Mouse (Mus musculus): ENCODE measurements around the gene Rab3ip. TPM values are rescaled to one million over a fixed set of nuclear protein-coding genes. Genes with fewer than 3 reads are reported as not detected.

The Rab3ip gene
- polyA plus RNA-seq, 1 experiment from 2014 or later, result 22.1 TPM

- Histone ChIP-seq H3K27me3 (ENCODE audit: control insufficient read depth, insufficient read depth, low read length) (no peaks in the 10 kb centered on the region), H3K9me3 (replicated peaks; ENCODE audit: control insufficient read depth, low read length) (no peaks in the 10 kb centered on the region), H3K36me3 (ENCODE audit: control insufficient read depth, insufficient read depth, low read length) (no peaks in the 10 kb centered on the region), H3K4me1 (ENCODE audit: control insufficient read depth, insufficient read depth, low read length) (no peaks in the 10 kb centered on the region; the same call in 1 of the 2 replicates), H3K4me2 (ENCODE audit: low read depth, low read length) (no peak overlapping the region), H3K27ac (ENCODE audit: low read length) (no peak overlapping the region), H3K4me3 (replicated peaks; ENCODE audit: low read length) (no peak overlapping the region), H3K9ac (ENCODE audit: low read length) (no peak overlapping the region)
- ATAC-seq (ENCODE audit: insufficient read depth, low FRiP score), result no peak
- WGBS, result 83% methylated on average over 15 of the region's 15 CpGs
These were observed 18.9 kb downstream of the Rab3ip start for GRCm38 (mm10) chr10:116931497-116932179.

GRCm38 (mm10) chr10:116930936-116931335 lies 19.6 kb downstream of the Rab3ip start:
- H3K4me2 ChIP-seq (ENCODE audit: low read depth, low read length), result no peak overlapping the region
- no peaks in the 10 kb centered on the region for H3K27me3 ChIP-seq (ENCODE audit: control insufficient read depth, insufficient read depth, low read length)
- H3K4me3 ChIP-seq (replicated peaks; ENCODE audit: low read length), result no peak overlapping the region
- no peak for ATAC-seq (ENCODE audit: insufficient read depth, low FRiP score)
- no peaks in the 10 kb centered on the region for H3K9me3 ChIP-seq (replicated peaks; ENCODE audit: control insufficient read depth, low read length)
- no peaks in the 10 kb centered on the region for H3K36me3 ChIP-seq (ENCODE audit: control insufficient read depth, insufficient read depth, low read length)
- H3K9ac ChIP-seq (ENCODE audit: low read length), result no peak overlapping the region
- H3K4me1 ChIP-seq (ENCODE audit: control insufficient read depth, insufficient read depth, low read length), result no peaks in the 10 kb centered on the region; the same call in 1 of the 2 replicates
- H3K27ac ChIP-seq (ENCODE audit: low read length), result no peak overlapping the region
- 82% methylated on average over 6 of the region's 7 CpGs for WGBS

- no peak for ATAC-seq (ENCODE audit: insufficient read depth, low FRiP score)
- WGBS, result 69% methylated on average over 7 of the region's 7 CpGs
- Histone ChIP-seq H3K4me2 (ENCODE audit: low read depth, low read length) (no peak overlapping the region), H3K4me1 (ENCODE audit: control insufficient read depth, insufficient read depth, low read length) (no peaks in the 10 kb centered on the region; the same call in 1 of the 2 replicates), H3K36me3 (ENCODE audit: control insufficient read depth, insufficient read depth, low read length) (no peaks in the 10 kb centered on the region), H3K9ac (ENCODE audit: low read length) (no peak overlapping the region), H3K27me3 (ENCODE audit: control insufficient read depth, insufficient read depth, low read length) (no peaks in the 10 kb centered on the region), H3K4me3 (replicated peaks; ENCODE audit: low read length) (no peak overlapping the region), H3K27ac (ENCODE audit: low read length) (no peak overlapping the region), H3K9me3 (replicated peaks; ENCODE audit: control insufficient read depth, low read length) (no peaks in the 10 kb centered on the region)
These were observed 20.1 kb downstream of the Rab3ip start for GRCm38 (mm10) chr10:116930506-116930905.

GRCm38 (mm10) chr10:116928826-116929225 lies 21.7 kb downstream of the Rab3ip start:
- Histone ChIP-seq H3K9me3 (replicated peaks; ENCODE audit: control insufficient read depth, low read length) (no peaks in the 10 kb centered on the region), H3K9ac (ENCODE audit: low read length) (no peak overlapping the region), H3K4me3 (replicated peaks; ENCODE audit: low read length) (no peak overlapping the region), H3K4me2 (ENCODE audit: low read depth, low read length) (no peak overlapping the region), H3K4me1 (ENCODE audit: control insufficient read depth, insufficient read depth, low read length) (no peaks in the 10 kb centered on the region; the same call in 1 of the 2 replicates), H3K27me3 (ENCODE audit: control insufficient read depth, insufficient read depth, low read length) (no peaks in the 10 kb centered on the region), H3K27ac (ENCODE audit: low read length) (no peak overlapping the region), H3K36me3 (ENCODE audit: control insufficient read depth, insufficient read depth, low read length) (no peaks in the 10 kb centered on the region)
- ATAC-seq (ENCODE audit: insufficient read depth, low FRiP score), result no peak
- 69% methylated on average over 3 of the region's 3 CpGs for WGBS

- WGBS, result 74% methylated on average over 11 of the region's 11 CpGs
- no peaks in the 10 kb centered on the region for H3K36me3 ChIP-seq (ENCODE audit: control insufficient read depth, insufficient read depth, low read length)
These were observed 24.0 kb downstream of the Rab3ip start for GRCm38 (mm10) chr10:116926428-116927113.

GRCm38 (mm10) chr10:116923651-116924495 lies 26.7 kb downstream of the Rab3ip start:
- Histone ChIP-seq H3K4me2 (ENCODE audit: low read depth, low read length) (no peak overlapping the region), H3K27ac (ENCODE audit: low read length) (no peak overlapping the region), H3K27me3 (ENCODE audit: control insufficient read depth, insufficient read depth, low read length) (no peaks in the 10 kb centered on the region), H3K36me3 (ENCODE audit: control insufficient read depth, insufficient read depth, low read length) (no peaks in the 10 kb centered on the region), H3K4me1 (ENCODE audit: control insufficient read depth, insufficient read depth, low read length) (no peaks in the 10 kb centered on the region; the same call in 1 of the 2 replicates), H3K4me3 (replicated peaks; ENCODE audit: low read length) (no peak overlapping the region), H3K9ac (ENCODE audit: low read length) (no peak overlapping the region), H3K9me3 (replicated peaks; ENCODE audit: control insufficient read depth, low read length) (no peaks in the 10 kb centered on the region)
- 89% methylated on average over 19 of the region's 19 CpGs for WGBS
- no peak for ATAC-seq (ENCODE audit: insufficient read depth, low FRiP score)

More at GRCm38 (mm10) chr10:116926428-116927113, 24.0 kb downstream of the Rab3ip start:
- no peak for ATAC-seq (ENCODE audit: insufficient read depth, low FRiP score)
- H3K9ac ChIP-seq (ENCODE audit: low read length), result no peak overlapping the region
- H3K27ac ChIP-seq (ENCODE audit: low read length), result no peak overlapping the region
- H3K4me2 ChIP-seq (ENCODE audit: low read depth, low read length), result no peak overlapping the region
- H3K27me3 ChIP-seq (ENCODE audit: control insufficient read depth, insufficient read depth, low read length), result no peaks in the 10 kb centered on the region
- H3K9me3 ChIP-seq (replicated peaks; ENCODE audit: control insufficient read depth, low read length), result no peaks in the 10 kb centered on the region
- H3K4me3 ChIP-seq (replicated peaks; ENCODE audit: low read length), result no peak overlapping the region
- H3K4me1 ChIP-seq (ENCODE audit: control insufficient read depth, insufficient read depth, low read length), result no peaks in the 10 kb centered on the region; the same call in 1 of the 2 replicates

GRCm38 (mm10) chr10:116922161-116922560 lies 28.4 kb downstream of the Rab3ip start:
- Histone ChIP-seq H3K9ac (ENCODE audit: low read length) (no peak overlapping the region), H3K9me3 (replicated peaks; ENCODE audit: control insufficient read depth, low read length) (no peaks in the 10 kb centered on the region), H3K4me1 (ENCODE audit: control insufficient read depth, insufficient read depth, low read length) (no peaks in the 10 kb centered on the region), H3K36me3 (ENCODE audit: control insufficient read depth, insufficient read depth, low read length) (no peaks in the 10 kb centered on the region), H3K27me3 (ENCODE audit: control insufficient read depth, insufficient read depth, low read length) (no peaks in the 10 kb centered on the region), H3K27ac (ENCODE audit: low read length) (no peak overlapping the region), H3K4me2 (ENCODE audit: low read depth, low read length) (no peak overlapping the region), H3K4me3 (replicated peaks; ENCODE audit: low read length) (no peak overlapping the region)
- WGBS, result 85% methylated on average over 15 of the region's 15 CpGs
- no peak for ATAC-seq (ENCODE audit: insufficient read depth, low FRiP score)

GRCm38 (mm10) chr10:116921416-116921815 lies 29.2 kb downstream of the Rab3ip start:
- Histone ChIP-seq H3K9ac (ENCODE audit: low read length) (no peak overlapping the region), H3K36me3 (ENCODE audit: control insufficient read depth, insufficient read depth, low read length) (no peaks in the 10 kb centered on the region), H3K4me1 (ENCODE audit: control insufficient read depth, insufficient read depth, low read length) (no peaks in the 10 kb centered on the region), H3K27me3 (ENCODE audit: control insufficient read depth, insufficient read depth, low read length) (no peaks in the 10 kb centered on the region), H3K4me2 (ENCODE audit: low read depth, low read length) (no peak overlapping the region), H3K4me3 (replicated peaks; ENCODE audit: low read length) (no peak overlapping the region), H3K27ac (ENCODE audit: low read length) (no peak overlapping the region), H3K9me3 (replicated peaks; ENCODE audit: control insufficient read depth, low read length) (no peaks in the 10 kb centered on the region)
- WGBS, result 88% methylated on average over 15 of the region's 15 CpGs
- no peak for ATAC-seq (ENCODE audit: insufficient read depth, low FRiP score)

GRCm38 (mm10) chr10:116920641-116921040 lies 29.9 kb downstream of the Rab3ip start:
- Histone ChIP-seq H3K9me3 (replicated peaks; ENCODE audit: control insufficient read depth, low read length) (no peaks in the 10 kb centered on the region), H3K27me3 (ENCODE audit: control insufficient read depth, insufficient read depth, low read length) (no peaks in the 10 kb centered on the region), H3K4me3 (replicated peaks; ENCODE audit: low read length) (no peak overlapping the region), H3K4me1 (ENCODE audit: control insufficient read depth, insufficient read depth, low read length) (no peaks in the 10 kb centered on the region), H3K36me3 (ENCODE audit: control insufficient read depth, insufficient read depth, low read length) (no peaks in the 10 kb centered on the region), H3K9ac (ENCODE audit: low read length) (no peak overlapping the region), H3K27ac (ENCODE audit: low read length) (no peak overlapping the region), H3K4me2 (ENCODE audit: low read depth, low read length) (no peak overlapping the region)
- 89% methylated on average over 8 of the region's 8 CpGs for WGBS
- ATAC-seq (ENCODE audit: insufficient read depth, low FRiP score), result no peak
